Mouse (Mus musculus) brown adipose tissue, adult 24 weeks (tissue): ENCODE measurements around the gene Foxred2. TPM values are rescaled to one million over a fixed set of nuclear protein-coding genes. Genes with fewer than 3 reads are reported as not detected.

Experiments
- H3K27ac ChIP-seq: fragments of 200-500 bp; replicated peaks from 2 replicates; pipeline ENCODE4 v1.5.1; 2012; ENCODE audit warnings: low read depth, mild to moderate bottlenecking, low read length
- H3K4me1 ChIP-seq: fragments of 200-500 bp; 2 replicates; pipeline ENCODE4 v1.6.1; 2012; ENCODE audit warnings: low read length, mixed read lengths; ENCODE audit not compliant: control insufficient read depth, insufficient read depth, insufficient read length
- H3K4me3 ChIP-seq: fragments of 200-500 bp; 2 replicates; pipeline ENCODE4 v1.5.1; 2012; ENCODE audit warnings: low read depth, mild to moderate bottlenecking, low read length, moderate library complexity; ENCODE audit not compliant: insufficient read depth
- polyA plus RNA-seq: library from polyadenylated mRNA; stranded (reverse); fragments of >200 nt; gene quantifications from 2 replicates; pipeline ENCODE4 v1.2.4, GENCODE M21; 2012; ENCODE audit not compliant: missing spikeins, insufficient read depth, insufficient read length

The Foxred2 gene
- polyA plus RNA-seq, 1 experiment: 0.67 TPM

DNA sequence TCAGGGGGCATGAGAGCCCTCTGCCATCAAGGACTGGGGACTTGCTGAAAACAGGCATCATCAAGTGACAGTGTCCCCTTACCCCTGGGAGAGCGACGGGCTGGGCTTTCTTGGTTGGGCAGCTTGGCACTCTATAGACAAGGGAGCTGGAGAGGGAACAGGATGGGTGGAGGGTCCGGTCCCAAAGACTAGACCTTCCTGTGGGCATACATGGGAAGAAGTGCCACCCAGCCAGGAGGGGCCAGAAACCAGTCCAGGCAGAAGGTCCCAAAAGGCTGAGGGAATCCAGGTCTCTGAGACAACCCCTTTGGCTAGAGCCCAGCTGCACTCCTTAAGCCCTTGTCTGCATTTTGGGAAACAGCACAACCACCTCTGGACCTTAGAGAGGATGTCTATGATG is 42.0 kb downstream of the Foxred2 start:
- H3K4me1 ChIP-seq: peaks cover 29% of the 10 kb centered on the region
- H3K27ac ChIP-seq: peak overlapping the region; percentile 74
- H3K4me3 ChIP-seq: no peak overlapping the region

DNA sequence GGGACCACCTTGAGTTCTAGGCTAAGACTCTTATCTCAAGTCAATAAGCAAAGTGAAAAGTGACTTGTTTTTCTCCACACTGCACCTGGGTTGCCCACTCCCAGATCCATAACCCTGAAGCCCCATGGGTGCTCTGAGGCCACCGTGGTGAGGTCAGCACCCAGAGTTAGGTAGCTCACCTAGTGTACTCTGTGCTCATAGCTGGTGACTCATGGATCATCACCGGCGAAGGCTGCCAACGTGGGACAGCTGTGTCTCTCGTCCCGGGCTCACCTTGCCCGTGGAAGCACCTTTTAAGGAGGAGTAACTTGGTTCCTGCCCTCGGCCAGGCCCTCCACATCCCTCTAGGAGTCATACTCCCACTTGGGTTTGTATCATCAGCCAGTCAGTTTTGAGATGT is 43.5 kb downstream of the Foxred2 start:
- H3K4me1 ChIP-seq: peaks cover 29% of the 10 kb centered on the region
- H3K4me3 ChIP-seq: no peak overlapping the region
- H3K27ac ChIP-seq: peak overlapping the region; percentile 92

DNA sequence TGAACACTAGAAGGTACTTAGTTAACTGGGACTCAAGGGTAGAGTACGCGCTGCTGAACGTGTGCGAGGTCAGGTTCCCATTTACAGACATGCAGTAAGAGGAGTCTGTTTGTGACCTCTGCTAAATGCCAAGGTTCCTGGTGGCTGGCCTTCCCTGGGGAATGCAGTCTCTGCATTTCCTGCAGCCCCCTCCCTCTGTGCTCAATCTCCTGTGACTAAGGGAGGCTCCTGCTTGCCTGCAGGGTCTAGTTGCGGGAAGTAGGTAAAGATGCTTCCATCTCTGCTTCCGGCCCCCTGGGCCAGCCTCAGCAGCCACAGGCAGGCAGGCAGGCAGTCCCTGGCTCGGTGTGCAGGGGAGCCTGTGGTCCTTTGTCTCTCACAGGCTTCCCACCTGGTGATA is 43.9 kb downstream of the Foxred2 start:
- Histone ChIP-seq H3K4me3 (no peak overlapping the region), H3K4me1 (peaks cover 31% of the 10 kb centered on the region), H3K27ac (peak overlapping the region; percentile 92)

GRCm38 (mm10) chr15:77912048-77912447 is 44.5 kb downstream of the Foxred2 start:
- peak overlapping the region; percentile 92 for H3K27ac ChIP-seq
- no peak overlapping the region for H3K4me3 ChIP-seq
- H3K4me1 ChIP-seq: peaks cover 34% of the 10 kb centered on the region

DNA sequence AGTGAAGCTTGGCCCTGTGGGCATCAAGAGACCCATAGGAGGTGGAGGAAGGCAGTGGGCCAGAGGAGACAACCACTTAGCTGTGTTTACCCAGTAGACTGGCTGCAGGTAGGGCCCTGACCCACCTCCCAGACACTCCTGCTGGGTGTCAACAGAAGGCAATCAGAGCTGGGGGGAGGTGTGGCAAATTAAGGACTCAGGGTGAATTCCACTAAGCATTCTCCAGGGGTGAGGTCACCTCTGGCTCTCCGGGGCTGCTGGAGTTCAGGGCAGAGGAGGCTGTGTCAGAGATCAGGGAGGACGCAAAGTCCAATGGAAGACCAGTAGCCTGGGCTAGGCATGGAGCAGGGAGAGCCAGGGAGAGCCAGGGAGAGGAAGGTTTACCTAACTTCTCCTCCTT is 45.5 kb downstream of the Foxred2 start:
- Histone ChIP-seq H3K4me1 (peaks cover 40% of the 10 kb centered on the region), H3K4me3 (no peak overlapping the region), H3K27ac (peak overlapping the region; percentile 87)

DNA sequence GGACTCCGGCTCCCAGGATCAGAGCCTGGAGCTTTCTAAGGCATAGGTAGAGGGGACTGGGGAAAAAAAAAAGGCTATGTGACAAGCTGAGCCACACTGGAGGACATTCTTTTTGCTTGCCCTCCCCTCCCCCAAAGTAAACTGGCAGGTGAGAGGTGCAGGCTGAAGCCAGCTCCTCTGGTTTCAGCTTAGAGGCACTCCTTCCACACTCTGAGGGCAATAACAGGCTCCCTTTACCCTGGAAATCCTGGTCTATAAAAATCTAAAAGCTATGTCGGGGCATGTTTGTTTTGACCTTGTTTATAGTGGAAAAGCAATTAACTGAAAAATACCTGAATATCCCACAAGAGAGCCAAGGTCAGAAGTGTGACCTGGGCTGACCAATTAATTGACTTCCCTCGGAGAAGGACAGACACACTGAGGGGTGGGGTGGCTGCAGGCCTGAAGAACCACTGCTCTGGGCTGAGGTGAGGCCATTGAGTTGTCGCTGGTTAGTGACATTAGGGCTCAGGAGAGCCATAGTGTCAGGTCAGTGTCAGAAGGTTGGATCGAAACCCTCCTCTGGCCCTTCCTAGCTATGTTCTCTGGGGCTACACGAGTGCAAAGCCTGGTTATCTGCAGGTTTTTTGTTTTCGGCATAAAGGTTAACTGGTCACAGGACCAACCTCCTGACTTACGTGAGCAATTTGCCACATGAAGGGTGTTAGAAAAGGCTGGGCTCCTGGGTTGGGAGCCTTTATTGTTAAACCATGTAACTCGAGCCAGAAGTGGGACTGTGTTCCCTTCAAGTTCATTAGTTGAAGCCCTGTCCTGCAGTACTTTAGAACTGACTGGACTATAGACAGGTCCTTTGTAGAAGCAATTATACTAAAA is 48.6 kb downstream of the Foxred2 start:
- H3K4me3 ChIP-seq: no peak overlapping the region
- peak overlapping the region; percentile 98 for H3K27ac ChIP-seq
- H3K4me1 ChIP-seq: peaks cover 45% of the 10 kb centered on the region

DNA sequence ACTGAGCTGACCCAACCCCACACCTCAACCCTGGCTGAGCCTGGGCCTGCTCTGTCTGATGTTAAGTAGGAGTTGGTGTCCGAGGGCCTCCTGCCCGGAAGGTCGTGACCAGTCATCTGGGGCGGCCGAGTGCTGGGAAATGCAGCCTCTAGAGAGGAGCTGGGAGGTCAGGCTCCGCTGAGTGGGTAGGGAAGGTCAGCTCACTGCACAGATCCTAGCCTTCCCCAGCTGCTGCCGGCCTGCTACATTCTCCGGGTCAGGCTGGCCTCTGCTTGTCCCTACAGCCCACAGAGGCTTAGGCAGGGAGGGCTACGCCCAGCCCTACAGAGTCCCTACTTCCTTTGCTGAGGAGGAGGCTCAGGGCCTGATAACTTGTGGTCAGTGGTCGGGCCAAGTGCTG is 50.0 kb downstream of the Foxred2 start:
- Histone ChIP-seq H3K27ac (peak overlapping the region; percentile 98), H3K4me3 (0 out of 2 replicates have a peak overlapping the region, but pooled peaks have one; percentile 5), H3K4me1 (peaks cover 38% of the 10 kb centered on the region)

GRCm38 (mm10) chr15:77906081-77906480 is 50.4 kb downstream of the Foxred2 start:
- Histone ChIP-seq H3K4me1 (peaks cover 35% of the 10 kb centered on the region), H3K4me3 (0 out of 2 replicates have a peak overlapping the region, but pooled peaks have one; percentile 5), H3K27ac (peak overlapping the region; percentile 98)

GRCm38 (mm10) chr15:77905275-77905970 is 51.1 kb downstream of the Foxred2 start:
- peak overlapping the region; percentile 45 for H3K4me3 ChIP-seq
- peak overlapping the region; percentile 98 for H3K27ac ChIP-seq
- peaks cover 30% of the 10 kb centered on the region for H3K4me1 ChIP-seq

DNA sequence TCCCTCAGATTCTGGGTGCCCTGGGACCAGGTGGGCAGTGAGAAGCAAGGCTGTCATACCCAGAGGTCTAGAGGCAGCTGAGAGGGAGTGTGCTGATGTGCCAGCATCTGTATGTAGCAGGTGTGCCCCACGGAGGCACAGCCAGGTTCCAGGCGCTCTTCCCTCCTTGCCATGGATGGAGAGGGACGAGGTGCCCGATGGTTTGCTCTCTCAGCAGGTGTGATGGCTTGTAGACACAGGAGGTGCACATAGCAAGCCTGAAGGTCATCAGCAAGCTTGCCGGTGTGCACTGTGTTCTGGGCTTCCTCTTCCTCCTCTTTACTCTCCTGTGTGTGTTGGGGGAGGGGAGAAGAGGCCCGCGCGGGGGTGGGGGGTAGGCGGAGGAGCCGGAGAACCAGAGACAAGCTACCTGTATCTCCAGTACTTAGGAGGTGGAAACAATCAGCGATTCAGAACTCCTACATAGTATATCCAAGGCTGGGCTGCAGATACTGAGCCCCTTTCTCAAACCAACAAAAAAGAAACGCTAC is 52.1 kb downstream of the Foxred2 start:
- Histone ChIP-seq H3K4me3 (peak overlapping the region; percentile 7), H3K27ac (peak overlapping the region; percentile 85), H3K4me1 (peaks cover 27% of the 10 kb centered on the region)

DNA sequence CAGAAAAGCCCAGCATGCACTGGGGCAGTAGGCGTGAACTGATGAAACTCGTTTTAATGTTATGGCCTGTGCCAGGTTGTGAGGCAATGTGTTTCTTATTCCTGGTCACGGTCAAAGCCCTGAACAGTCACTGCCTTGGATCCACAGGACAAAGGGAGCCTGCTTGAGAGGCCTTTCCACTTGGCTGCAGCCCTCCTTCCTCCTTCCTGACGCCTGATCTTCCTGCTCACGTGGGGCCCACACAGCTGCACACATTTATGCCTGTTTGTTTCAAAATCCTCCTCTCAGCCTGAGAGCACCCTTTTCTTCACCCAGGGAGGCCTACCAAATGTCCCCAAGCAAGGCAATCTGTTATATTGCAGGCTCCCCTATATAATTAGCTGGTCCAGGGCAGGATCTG is 53.3 kb downstream of the Foxred2 start:
- H3K27ac ChIP-seq: peak overlapping the region; percentile 85
- peaks cover 27% of the 10 kb centered on the region for H3K4me1 ChIP-seq
- H3K4me3 ChIP-seq: no peak overlapping the region

DNA sequence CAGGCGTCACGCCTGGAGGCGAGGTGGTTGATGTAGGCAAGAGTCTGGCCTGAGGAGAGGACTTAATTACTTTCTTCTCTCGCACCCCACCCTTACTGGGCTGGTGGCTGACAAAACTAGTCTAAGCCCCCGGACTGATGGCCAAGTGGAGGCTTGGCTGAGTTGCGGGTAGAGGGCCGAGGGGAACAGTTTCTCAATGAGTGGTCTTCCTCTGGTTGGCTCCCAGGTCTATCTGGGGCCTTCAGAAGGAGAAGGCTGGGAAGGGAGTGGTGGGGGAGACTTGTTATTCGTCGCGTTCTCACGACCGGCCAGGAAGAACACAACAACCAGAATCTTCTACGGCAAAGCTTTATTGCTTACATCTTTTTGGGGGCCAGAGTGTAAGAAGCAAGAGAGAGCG is 61.6 kb downstream of the Foxred2 start:
- H3K4me1 ChIP-seq: no peaks in the 10 kb centered on the region
- 0 out of 2 replicates have a peak overlapping the region, but pooled peaks have one; percentile 6 for H3K4me3 ChIP-seq
- peak overlapping the region; percentile 5; the same call in 1 of the 2 replicates for H3K27ac ChIP-seq

DNA sequence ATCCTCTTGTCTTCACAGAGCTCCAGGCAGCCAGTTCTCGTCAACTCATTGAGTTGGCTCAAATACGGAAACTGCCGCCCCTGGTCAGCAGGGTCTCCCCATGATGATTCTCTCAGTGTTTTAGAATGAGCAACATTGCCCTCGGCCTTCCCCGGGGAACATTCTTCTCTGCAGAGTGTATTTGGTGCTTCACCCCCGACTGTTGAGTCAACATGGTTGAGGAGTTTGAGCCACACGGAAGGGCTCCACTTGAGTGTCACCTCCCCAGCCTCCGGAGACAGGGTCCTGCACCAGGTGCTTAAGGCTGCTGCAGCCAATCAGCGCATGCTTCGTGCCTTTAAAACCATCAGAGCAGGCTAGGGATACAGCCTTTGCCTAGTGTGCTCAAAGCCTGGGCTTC is 63.2 kb downstream of the Foxred2 start:
- no peak overlapping the region for H3K4me3 ChIP-seq
- peaks cover 2% of the 10 kb centered on the region; the same call in 1 of the 2 replicates for H3K4me1 ChIP-seq
- no peak overlapping the region for H3K27ac ChIP-seq

DNA sequence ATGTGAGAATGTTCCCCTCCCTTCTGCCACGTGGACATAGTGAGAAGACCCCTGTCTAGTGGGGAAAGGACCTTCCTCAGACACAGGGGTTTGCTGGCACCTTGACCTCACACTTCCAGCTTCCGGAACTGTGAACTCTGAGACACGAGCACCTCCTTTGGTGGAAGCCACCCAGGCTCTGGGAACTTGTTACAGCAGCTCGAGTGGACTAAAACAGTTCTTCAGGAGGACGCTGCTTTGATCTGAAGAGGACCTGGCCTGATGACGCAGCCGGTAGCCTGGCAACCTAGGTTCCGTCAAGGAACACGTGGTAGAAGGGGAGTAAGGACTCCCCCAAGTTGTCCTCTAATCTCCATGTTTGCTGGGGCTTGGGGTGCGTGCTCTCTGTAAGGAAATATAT is 64.1 kb downstream of the Foxred2 start:
- H3K4me3 ChIP-seq: no peak overlapping the region
- H3K4me1 ChIP-seq: peaks cover 3% of the 10 kb centered on the region; the same call in 1 of the 2 replicates
- H3K27ac ChIP-seq: peak overlapping the region; percentile 47

GRCm38 (mm10) chr15:77891766-77892165 is 64.8 kb downstream of the Foxred2 start:
- H3K4me1 ChIP-seq: peaks cover 3% of the 10 kb centered on the region; the same call in 1 of the 2 replicates
- peak overlapping the region; percentile 61 for H3K27ac ChIP-seq
- H3K4me3 ChIP-seq: no peak overlapping the region
